Mouse (Mus musculus) heart, embryonic 14.5 days (tissue): ENCODE measurements at regions not wholly inside any gene's neighbourhood (a gene's known extent, or its start where the extent isn't known, plus 50 kb on each side); places are given as distances from the start of the nearest gene placed in this dataset.

ENCODE experiments used
- ATAC-seq: fragments of 200-750 bp; cut with Nextera tagmentation; 2 replicates; pipeline ENCODE4 v1.8.0; 2017; ENCODE audit warnings: low read depth, moderate TSS enrichment; ENCODE audit not compliant: insufficient number of reproducible peaks, insufficient read depth, low FRiP score
- H3K27ac ChIP-seq, 2 experiments: fragments of 200-500 bp in 1 of 2; fragments of 300-500 bp in 1 of 2; sonication (generic) in 1 of 2; replicated peaks in 1 of 2; 2 replicates each; pipeline ENCODE4 v1.5.1; 2012 to 2014; ENCODE audit warnings: low read depth in 2 of 2, low read length in 2 of 2, control low read depth in 1 of 2, mild to moderate bottlenecking in 1 of 2, mixed read lengths in 1 of 2; ENCODE audit not compliant: control insufficient read depth in 1 of 2, insufficient read depth in 1 of 2
- H3K27me3 ChIP-seq: fragments of 300-500 bp; sonication (generic); 2 replicates; pipeline ENCODE4 v1.6.1; 2014; ENCODE audit warnings: mild to moderate bottlenecking, low read length, control low read depth; ENCODE audit not compliant: control insufficient read depth, insufficient read depth
- H3K36me3 ChIP-seq: fragments of 300-500 bp; sonication (generic); 2 replicates; pipeline ENCODE4 v1.6.1; 2014; ENCODE audit warnings: mild to moderate bottlenecking, control low read depth, low read length, mixed read lengths; ENCODE audit not compliant: control insufficient read depth, insufficient read depth
- H3K4me1 ChIP-seq, 2 experiments: fragments of 200-500 bp in 1 of 2; fragments of 300-500 bp in 1 of 2; sonication (generic) in 1 of 2; 2 replicates each; pipeline ENCODE4 v1.6.1; 2012 to 2014; ENCODE audit warnings: low read length in 2 of 2, control low read depth in 1 of 2, mixed read lengths in 1 of 2; ENCODE audit not compliant: control insufficient read depth in 2 of 2, insufficient read depth in 2 of 2
- H3K4me2 ChIP-seq: fragments of 300-500 bp; sonication (generic); 2 replicates; pipeline ENCODE4 v1.6.1; 2014; ENCODE audit warnings: mild to moderate bottlenecking, low read length
- H3K4me3 ChIP-seq, 2 experiments: fragments of 200-500 bp in 1 of 2; fragments of 300-500 bp in 1 of 2; sonication (generic) in 1 of 2; 2 replicates each; pipeline ENCODE4 v1.5.1; 2012 to 2014; ENCODE audit warnings: low read length in 2 of 2, mild to moderate bottlenecking in 2 of 2, control low read depth in 1 of 2, low read depth in 1 of 2, moderate library complexity in 1 of 2; ENCODE audit not compliant: control insufficient read depth in 1 of 2, insufficient read depth in 1 of 2
- H3K9ac ChIP-seq: fragments of 300-500 bp; sonication (generic); 2 replicates; pipeline ENCODE4 v1.6.1; 2014; ENCODE audit warnings: mild to moderate bottlenecking, low read length
- H3K9me3 ChIP-seq: fragments of 300-500 bp; sonication (generic); 2 replicates; pipeline ENCODE4 v1.6.1; 2016; ENCODE audit warnings: low read length, control low read depth; ENCODE audit not compliant: control insufficient read depth
- WGBS: fragments of 180-500 bp; shearing (Covaris S2); extraction: QIAGEN DNeasy Blood & Tissue Kit; methylation state at CpG from one replicate; pipeline ENCODE4 v1.1.7; 2014; 5-methylcytosine and 5-hydroxymethylcytosine counted together

GRCm38 (mm10) chr10:100152821-100153220 lies 137.4 kb downstream of the Kitl start:
- Histone ChIP-seq H3K27ac (no peak overlapping the region), H3K4me2 (no peak overlapping the region), H3K36me3 (no peaks in the 10 kb centered on the region), H3K9me3 (no peaks in the 10 kb centered on the region), H3K27me3 (no peaks in the 10 kb centered on the region), H3K4me1 (no peaks in the 10 kb centered on the region), H3K4me3 (no peak overlapping the region), H3K9ac (no peak overlapping the region)
- 48% methylated on average over 5 of the region's 5 CpGs for WGBS
- ATAC-seq = no peak

GRCm38 (mm10) chr10:100153311-100153710 lies 137.9 kb downstream of the Kitl start:
- no peak for ATAC-seq
- Histone ChIP-seq H3K36me3 (no peaks in the 10 kb centered on the region), H3K27me3 (no peaks in the 10 kb centered on the region), H3K9me3 (no peaks in the 10 kb centered on the region), H3K4me3 (no peak overlapping the region), H3K27ac (no peak overlapping the region), H3K4me2 (no peak overlapping the region), H3K9ac (no peak overlapping the region), H3K4me1 (no peaks in the 10 kb centered on the region)
- WGBS = 80% methylated on average over 3 of the region's 3 CpGs

DNA sequence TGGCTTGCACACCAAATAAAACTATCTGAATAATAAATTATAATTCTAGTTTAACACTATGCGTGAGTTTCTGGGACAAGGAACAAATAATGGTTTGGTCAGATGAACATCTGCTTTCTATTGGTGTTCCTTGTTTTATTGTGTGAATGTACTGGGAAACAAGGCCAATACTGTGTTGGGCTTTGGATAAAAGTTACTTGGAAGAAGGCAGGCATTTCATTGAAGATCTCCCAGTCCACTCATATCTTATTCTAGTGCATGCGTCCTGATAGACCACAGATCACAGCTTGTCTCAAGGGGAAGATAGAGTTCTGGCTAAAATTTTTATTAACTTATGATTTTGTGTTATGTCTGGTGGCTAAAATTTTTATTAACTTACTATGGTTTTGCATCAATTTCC lies 140.1 kb downstream of the Kitl start:
- no peak for ATAC-seq
- Histone ChIP-seq H3K36me3 (no peaks in the 10 kb centered on the region), H3K4me3 (no peak overlapping the region), H3K27me3 (no peaks in the 10 kb centered on the region), H3K27ac (no peak overlapping the region), H3K4me1 (peaks cover 5 to 8% of the 10 kb centered on the region in 2 experiments; a peak in 3 of 4 replicates), H3K4me2 (no peak overlapping the region), H3K9ac (no peak overlapping the region), H3K9me3 (no peaks in the 10 kb centered on the region)
- WGBS = 88% methylated on average over 2 of the region's 2 CpGs

GRCm38 (mm10) chr10:100159843-100160531 lies 144.6 kb downstream of the Kitl start:
- 0 out of 2 replicates have a peak, but pooled peaks have one; percentile 64 for ATAC-seq
- Histone ChIP-seq H3K4me1 (peaks cover 8 to 9% of the 10 kb centered on the region in 2 experiments; a peak in 3 of 4 replicates), H3K9me3 (no peaks in the 10 kb centered on the region), H3K36me3 (no peaks in the 10 kb centered on the region), H3K27ac (peak overlapping the region; percentile 79 to 85), H3K4me3 (peak overlapping the region; percentile 13 to 14; a peak in 1 of 4 replicates), H3K9ac (peak overlapping the region; percentile 64), H3K27me3 (no peaks in the 10 kb centered on the region), H3K4me2 (peak overlapping the region; percentile 62)
- 18% methylated on average over 14 of the region's 14 CpGs for WGBS

DNA sequence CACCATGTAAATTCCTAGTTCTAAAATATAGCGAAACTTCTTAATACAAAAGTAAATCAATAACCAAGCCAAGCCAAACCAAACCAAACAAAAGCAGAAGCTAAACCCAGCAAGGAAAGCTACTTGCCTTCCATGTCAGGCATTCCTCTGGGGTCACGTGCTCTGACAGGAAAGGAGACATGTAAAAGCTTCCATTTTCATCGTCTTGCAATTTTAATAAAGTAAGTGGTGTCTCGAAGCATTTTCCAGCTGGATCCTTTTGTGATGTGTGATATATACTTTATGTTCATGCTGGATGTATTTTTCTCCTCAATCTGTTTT lies 145.1 kb downstream of the Kitl start:
- Histone ChIP-seq H3K4me3 (no peak overlapping the region), H3K27ac (peak overlapping the region; percentile 79 to 85), H3K4me1 (peaks cover 8 to 9% of the 10 kb centered on the region in 2 experiments; a peak in 3 of 4 replicates), H3K9me3 (no peaks in the 10 kb centered on the region), H3K36me3 (no peaks in the 10 kb centered on the region), H3K27me3 (no peaks in the 10 kb centered on the region), H3K4me2 (peak overlapping the region; percentile 62), H3K9ac (no peak overlapping the region)
- ATAC-seq = no peak
- 34% methylated on average over 4 of the region's 4 CpGs for WGBS

- no peak overlapping the region for H3K4me2 ChIP-seq
- H3K9ac ChIP-seq = no peak overlapping the region
- no peak overlapping the region for H3K4me3 ChIP-seq
- H3K27ac ChIP-seq = no peak overlapping the region
- ATAC-seq = no peak
- H3K27me3 ChIP-seq = no peaks in the 10 kb centered on the region
- H3K9me3 ChIP-seq = no peaks in the 10 kb centered on the region
- 52% methylated on average over 3 of the region's 3 CpGs for WGBS
- no peaks in the 10 kb centered on the region for H3K36me3 ChIP-seq
- H3K4me1 ChIP-seq = peaks cover 8 to 9% of the 10 kb centered on the region in 2 experiments; a peak in 3 of 4 replicates
Measured at GRCm38 (mm10) chr10:100161117-100161516, 145.7 kb downstream of the Kitl start.

DNA sequence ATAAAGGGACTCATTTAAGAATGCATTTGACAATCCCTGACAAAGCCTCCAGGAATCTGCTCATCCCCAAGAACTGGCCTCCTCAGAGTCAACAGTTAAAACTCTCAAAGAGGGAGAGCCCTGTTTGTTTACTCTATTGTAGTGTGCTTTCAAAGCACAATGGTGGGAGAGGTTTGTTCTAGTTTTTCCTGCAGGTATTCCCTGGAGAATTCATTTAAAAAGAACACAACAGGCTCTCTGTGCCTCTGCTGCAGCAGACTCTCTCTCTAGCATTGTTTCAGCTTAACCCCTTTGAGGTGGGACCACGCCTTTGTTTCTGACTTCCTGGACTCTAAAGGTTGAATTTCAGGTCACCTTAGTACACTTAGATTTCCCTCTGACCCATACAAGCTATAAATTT lies 149.1 kb downstream of the Kitl start:
- H3K27ac ChIP-seq = no peak overlapping the region
- no peaks in the 10 kb centered on the region for H3K27me3 ChIP-seq
- no peaks in the 10 kb centered on the region for H3K9me3 ChIP-seq
- peaks cover 8% of the 10 kb centered on the region in 2 experiments; a peak in 3 of 4 replicates for H3K4me1 ChIP-seq
- H3K36me3 ChIP-seq = no peaks in the 10 kb centered on the region
- H3K4me2 ChIP-seq = no peak overlapping the region
- H3K4me3 ChIP-seq = no peak overlapping the region
- H3K9ac ChIP-seq = no peak overlapping the region
- 71% methylated on average over 1 of the region's 1 CpGs for WGBS
- ATAC-seq = no peak

DNA sequence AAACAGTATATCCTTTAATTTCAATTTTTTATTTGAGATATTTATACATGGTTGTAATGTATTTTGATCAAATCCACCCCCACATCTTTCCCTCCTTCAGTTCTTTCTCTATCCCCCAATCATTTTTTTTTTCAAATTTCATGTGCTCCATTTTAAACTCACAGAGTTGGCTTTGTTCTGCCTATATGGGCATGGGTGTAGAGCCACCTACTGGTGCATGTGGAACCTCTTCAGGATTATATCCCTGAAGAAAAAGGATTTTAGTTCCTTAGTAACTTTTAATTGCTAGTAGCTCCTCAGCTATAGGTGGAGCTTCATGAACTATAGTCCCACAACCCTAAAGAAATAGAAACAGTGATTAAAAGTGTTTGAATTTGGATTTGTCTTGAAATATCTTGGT lies 155.4 kb downstream of the Kitl start:
- no peaks in the 10 kb centered on the region for H3K27me3 ChIP-seq
- no peak overlapping the region for H3K27ac ChIP-seq
- no peak for ATAC-seq
- no peaks in the 10 kb centered on the region for H3K9me3 ChIP-seq
- no peak overlapping the region for H3K9ac ChIP-seq
- no peaks in the 10 kb centered on the region for H3K36me3 ChIP-seq
- no peak overlapping the region for H3K4me3 ChIP-seq
- no peak overlapping the region for H3K4me2 ChIP-seq
- H3K4me1 ChIP-seq = no peaks in the 10 kb centered on the region
